In the genomic region with DNA sequence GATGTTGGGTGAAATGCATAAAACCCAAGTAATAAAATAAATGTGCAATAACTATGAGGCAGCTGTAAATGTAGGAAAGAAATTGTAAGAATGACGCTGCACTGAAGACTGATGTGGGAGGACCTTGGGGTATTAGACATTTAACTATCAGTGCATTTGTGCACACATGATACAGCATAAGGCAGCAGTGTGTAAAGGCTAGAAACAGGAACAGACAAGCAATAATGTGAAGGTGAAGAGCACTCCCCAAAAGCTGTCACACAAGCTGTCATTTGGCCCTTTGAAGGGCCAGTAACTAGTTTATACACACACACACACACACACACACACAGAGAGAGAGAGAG, we compare ENCODE assay signal across 23 mouse cellular contexts.
DNase-seq lines count a peak whose midpoint lies in the region; ATAC-seq and TF ChIP-seq lines count a peak whose summit lies in the region.
"Had no signal": no experiment of that assay in that cellular context is flagged by ENCODE, and none has a peak within 500 bp of the region (broad histone marks: within the 10 kb centered on the region; RNA-seq: fewer than 3 reads in every experiment).

No protein-coding gene starts in this region.

- peak; percentile 1 for DNase-seq in midbrain, postnatal 0 days (ENCODE audit: low spot score)
- DNase-seq: adrenal gland, adult 8-10 months; adrenal gland, postnatal 14 days; adrenal gland, postnatal 36 days; B cell, adult 2 months; cerebellum, adult 11-12 months; cerebellum, adult 9-10 months; cerebellum, postnatal 10 days; cerebellum, postnatal 25 days had no signal

- no peak overlapping the region for H3K4me2 ChIP-seq in hindbrain, embryonic 13.5 days
- H3K4me2 ChIP-seq in hindbrain, embryonic 12.5 days (replicated peaks) = no peak overlapping the region
- H3K4me2 ChIP-seq in midbrain, postnatal 0 days (ENCODE audit: low read depth, low read length, poor library complexity, severe bottlenecking) = no peak overlapping the region
- H3K4me2 ChIP-seq in midbrain, embryonic 13.5 days (replicated peaks) = no peak overlapping the region
- H3K4me2 ChIP-seq in neural tube, embryonic 14.5 days (ENCODE audit: low read depth, low read length) = no peak overlapping the region
- H3K4me2 ChIP-seq in kidney, embryonic 16.5 days (replicated peaks; ENCODE audit: low read depth, low read length) = no peak overlapping the region
- H3K4me2 ChIP-seq: embryonic facial prominence, embryonic 12.5 days; forebrain, embryonic 13.5 days; forebrain, embryonic 15.5 days had no signal

- TF ChIP-seq CTCF in midbrain, postnatal 0 days (IDR thresholded peaks at IDR 0.05) = no peak

- peak; percentile 54; the same call in 1 of the 2 replicates for ATAC-seq in hindbrain, embryonic 13.5 days (ENCODE audit: low FRiP score)
- ATAC-seq in hindbrain, embryonic 12.5 days (ENCODE audit: low FRiP score) = no peak
- no peak for ATAC-seq in midbrain, postnatal 0 days (ENCODE audit: low FRiP score)
- ATAC-seq in midbrain, embryonic 13.5 days = no peak
- ATAC-seq in neural tube, embryonic 14.5 days (ENCODE audit: low read depth) = peak; percentile 62; the same call in 1 of the 2 replicates
- no peak for ATAC-seq in kidney, embryonic 16.5 days (ENCODE audit: low FRiP score, low TSS enrichment)
- ATAC-seq: activated CD4-positive, CD25-positive, alpha-beta regulatory T cell, adult 4 months; CD4-positive, CD25-positive, alpha-beta regulatory T cell, adult 4 months; forebrain, embryonic 13.5 days; forebrain, embryonic 15.5 days; Patski had no signal

- H3K27me3 ChIP-seq in hindbrain, embryonic 13.5 days = no peaks in the 10 kb centered on the region
- H3K27me3 ChIP-seq in hindbrain, embryonic 12.5 days = no peaks in the 10 kb centered on the region
- no peaks in the 10 kb centered on the region for H3K27me3 ChIP-seq in midbrain, postnatal 0 days (ENCODE audit: insufficient read depth, low read length)
- no peaks in the 10 kb centered on the region for H3K27me3 ChIP-seq in midbrain, embryonic 13.5 days
- H3K27me3 ChIP-seq in neural tube, embryonic 14.5 days (ENCODE audit: control insufficient read depth, insufficient read depth, low read length) = no peaks in the 10 kb centered on the region
- H3K27me3 ChIP-seq in kidney, embryonic 16.5 days (ENCODE audit: insufficient read depth, low read length) = no peaks in the 10 kb centered on the region
- H3K27me3 ChIP-seq: CH12.LX; embryonic facial prominence, embryonic 12.5 days; forebrain, embryonic 13.5 days; forebrain, embryonic 15.5 days; Patski had no signal

- no peaks in the 10 kb centered on the region for H3K4me1 ChIP-seq in hindbrain, embryonic 13.5 days (replicated peaks)
- H3K4me1 ChIP-seq in hindbrain, embryonic 12.5 days = no peaks in the 10 kb centered on the region
- no peaks in the 10 kb centered on the region for H3K4me1 ChIP-seq in midbrain, postnatal 0 days (ENCODE audit: insufficient read depth, low read length)
- no peaks in the 10 kb centered on the region for H3K4me1 ChIP-seq in midbrain, embryonic 13.5 days (replicated peaks)
- H3K4me1 ChIP-seq in neural tube, embryonic 14.5 days (ENCODE audit: control insufficient read depth, insufficient read depth, low read length) = no peaks in the 10 kb centered on the region
- H3K4me1 ChIP-seq in kidney, embryonic 16.5 days (ENCODE audit: insufficient read depth, low read length) = no peaks in the 10 kb centered on the region
- H3K4me1 ChIP-seq: embryonic facial prominence, embryonic 10.5 days; embryonic facial prominence, embryonic 12.5 days; forebrain, embryonic 13.5 days; forebrain, embryonic 15.5 days had no signal

- H3K9ac ChIP-seq in hindbrain, embryonic 13.5 days = no peak overlapping the region
- no peak overlapping the region for H3K9ac ChIP-seq in hindbrain, embryonic 12.5 days
- H3K9ac ChIP-seq in midbrain, postnatal 0 days (replicated peaks; ENCODE audit: low read length, poor library complexity, severe bottlenecking) = no peak overlapping the region
- no peak overlapping the region for H3K9ac ChIP-seq in midbrain, embryonic 13.5 days (replicated peaks)
- no peak overlapping the region for H3K9ac ChIP-seq in neural tube, embryonic 14.5 days (replicated peaks; ENCODE audit: low read depth, low read length)
- H3K9ac ChIP-seq in kidney, embryonic 16.5 days (replicated peaks; ENCODE audit: low read length) = no peak overlapping the region
- H3K9ac ChIP-seq: embryonic facial prominence, embryonic 12.5 days; forebrain, embryonic 13.5 days; forebrain, embryonic 15.5 days had no signal

- no peak overlapping the region for H3K4me3 ChIP-seq in hindbrain, embryonic 13.5 days
- no peak overlapping the region for H3K4me3 ChIP-seq in hindbrain, embryonic 12.5 days
- no peak overlapping the region for H3K4me3 ChIP-seq in midbrain, postnatal 0 days (ENCODE audit: low read depth, low read length)
- H3K4me3 ChIP-seq in midbrain, embryonic 13.5 days (replicated peaks) = no peak overlapping the region
- no peak overlapping the region for H3K4me3 ChIP-seq in neural tube, embryonic 14.5 days (ENCODE audit: low read depth, low read length)
- no peak overlapping the region for H3K4me3 ChIP-seq in kidney, embryonic 16.5 days (ENCODE audit: low read length)
- H3K4me3 ChIP-seq: embryonic facial prominence, embryonic 10.5 days; embryonic facial prominence, embryonic 12.5 days; forebrain, embryonic 13.5 days; forebrain, embryonic 15.5 days had no signal

- no peaks in the 10 kb centered on the region for H3K9me3 ChIP-seq in hindbrain, embryonic 13.5 days
- H3K9me3 ChIP-seq in hindbrain, embryonic 12.5 days (replicated peaks) = no peaks in the 10 kb centered on the region
- H3K9me3 ChIP-seq in midbrain, postnatal 0 days (ENCODE audit: low read length) = no peaks in the 10 kb centered on the region
- H3K9me3 ChIP-seq in midbrain, embryonic 13.5 days = no peaks in the 10 kb centered on the region
- no peaks in the 10 kb centered on the region for H3K9me3 ChIP-seq in neural tube, embryonic 14.5 days (ENCODE audit: control insufficient read depth, low read length)
- no peaks in the 10 kb centered on the region for H3K9me3 ChIP-seq in kidney, embryonic 16.5 days (ENCODE audit: low read length)
- H3K9me3 ChIP-seq: embryonic facial prominence, embryonic 10.5 days; embryonic facial prominence, embryonic 12.5 days; forebrain, embryonic 13.5 days; forebrain, embryonic 15.5 days; G1E had no signal

- 83% methylated on average over 1 of the region's 1 CpGs for WGBS in hindbrain, embryonic 13.5 days
- WGBS in hindbrain, embryonic 12.5 days = 90% methylated on average over 1 of the region's 1 CpGs
- 84% methylated on average over 1 of the region's 1 CpGs for WGBS in midbrain, postnatal 0 days
- 89% methylated on average over 1 of the region's 1 CpGs for WGBS in midbrain, embryonic 13.5 days
- 56% methylated on average over 1 of the region's 1 CpGs for WGBS in neural tube, embryonic 14.5 days
- 85% methylated on average over 1 of the region's 1 CpGs for WGBS in kidney, embryonic 16.5 days

- no peaks in the 10 kb centered on the region for H3K36me3 ChIP-seq in hindbrain, embryonic 13.5 days
- H3K36me3 ChIP-seq in hindbrain, embryonic 12.5 days = no peaks in the 10 kb centered on the region
- no peaks in the 10 kb centered on the region for H3K36me3 ChIP-seq in midbrain, postnatal 0 days (ENCODE audit: insufficient read depth, low read length)
- no peaks in the 10 kb centered on the region for H3K36me3 ChIP-seq in midbrain, embryonic 13.5 days
- no peaks in the 10 kb centered on the region for H3K36me3 ChIP-seq in neural tube, embryonic 14.5 days (ENCODE audit: control insufficient read depth, insufficient read depth, low read length)
- no peaks in the 10 kb centered on the region for H3K36me3 ChIP-seq in kidney, embryonic 16.5 days (ENCODE audit: insufficient read depth, low read length)
- H3K36me3 ChIP-seq: embryonic facial prominence, embryonic 10.5 days; embryonic facial prominence, embryonic 12.5 days; forebrain, embryonic 15.5 days; G1E had no signal

- no peak overlapping the region for H3K27ac ChIP-seq in hindbrain, embryonic 13.5 days
- no peak overlapping the region for H3K27ac ChIP-seq in hindbrain, embryonic 12.5 days
- no peak overlapping the region for H3K27ac ChIP-seq in midbrain, postnatal 0 days (ENCODE audit: low read depth, low read length)
- H3K27ac ChIP-seq in midbrain, embryonic 13.5 days = no peak overlapping the region
- no peak overlapping the region for H3K27ac ChIP-seq in neural tube, embryonic 14.5 days (ENCODE audit: low read depth, low read length)
- no peak overlapping the region for H3K27ac ChIP-seq in kidney, embryonic 16.5 days (ENCODE audit: low read length)
- H3K27ac ChIP-seq: embryonic facial prominence, embryonic 10.5 days; embryonic facial prominence, embryonic 12.5 days; forebrain, embryonic 13.5 days; forebrain, embryonic 15.5 days had no signal

Comparison
In these comparisons a context has a peak if more than half of its experiments do, and no peak if none do; other contexts are left out.
1. ATAC-seq: peak in hindbrain, embryonic 13.5 days (single experiment) and neural tube, embryonic 14.5 days (single experiment); none in hindbrain, embryonic 12.5 days (single experiment), midbrain, postnatal 0 days (single experiment), midbrain, embryonic 13.5 days (single experiment) and kidney, embryonic 16.5 days (single experiment).